Mouse (Mus musculus) ZHBTc4 (cell line): ENCODE measurements around the gene Eif2b4.

ENCODE experiments used
- DNase-seq: peaks from one replicate; pipeline ENCODE4 v3.0.0-alpha.2; 2011; ENCODE audit warnings: low read depth, low spot score

Gene Eif2b4

GRCm38 (mm10) chr5:31154152-31154553 is 39.1 kb downstream of the Eif2b4 start, which contains the start of gene Mpv17:
Gene Mpv17, minus strand, starts transcription at chr5:31154251.
- peak; percentile 94 for DNase-seq

- DNase-seq: no peak
Observed at GRCm38 (mm10) chr5:31153516-31154151, 39.6 kb downstream of the Eif2b4 start.

- no peak for DNase-seq
Observed at GRCm38 (mm10) chr5:31151746-31152145, 41.5 kb downstream of the Eif2b4 start.

GRCm38 (mm10) chr5:31149781-31150180 is 43.4 kb downstream of the Eif2b4 start:
- no peak for DNase-seq

GRCm38 (mm10) chr5:31138968-31139425 is 54.2 kb downstream of the Eif2b4 start:
- peak; percentile 74 for DNase-seq

- DNase-seq: peak; percentile 57
Observed at GRCm38 (mm10) chr5:31138241-31138967, 54.8 kb downstream of the Eif2b4 start, which contains the start of gene Ucn. Gene Ucn, minus strand, starts transcription at chr5:31138829.

- DNase-seq: peak; percentile 40
Observed at GRCm38 (mm10) chr5:31137658-31138057, 55.6 kb downstream of the Eif2b4 start.
